Mouse (Mus musculus) MEL-GATA-1-ER (cell line): ENCODE results near the gene Epo.
A peak's percentile ranks its signal among the peaks of the same experiment; 100 is the strongest.

Experiments
- DNase-seq: peaks from one replicate; pipeline ENCODE4 v3.0.0-alpha.2; 2012; ENCODE audit warnings: low read depth; ENCODE audit errors: extremely low read depth

Epo gene

DNA sequence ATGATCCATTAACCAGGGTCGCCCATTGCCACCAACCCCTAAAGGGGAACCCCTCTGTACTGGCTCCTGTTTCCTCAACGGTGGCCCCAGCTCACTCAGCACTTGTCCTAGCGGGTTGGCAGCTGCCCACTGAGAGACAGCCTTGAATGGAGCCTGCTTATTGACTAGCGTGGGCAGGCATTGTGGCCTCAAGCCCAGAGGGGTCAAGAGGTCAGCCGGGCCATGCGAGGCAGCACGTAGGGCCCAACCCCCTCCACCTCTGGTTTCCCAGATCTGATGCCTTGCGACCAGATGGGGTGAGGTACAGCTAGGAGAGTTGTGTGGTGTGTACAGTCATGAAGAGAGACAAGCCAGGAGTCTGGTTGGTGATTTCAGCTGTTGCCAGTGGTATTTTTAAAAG lies 51.1 kb downstream of the Epo start:
- no peak for DNase-seq

DNA sequence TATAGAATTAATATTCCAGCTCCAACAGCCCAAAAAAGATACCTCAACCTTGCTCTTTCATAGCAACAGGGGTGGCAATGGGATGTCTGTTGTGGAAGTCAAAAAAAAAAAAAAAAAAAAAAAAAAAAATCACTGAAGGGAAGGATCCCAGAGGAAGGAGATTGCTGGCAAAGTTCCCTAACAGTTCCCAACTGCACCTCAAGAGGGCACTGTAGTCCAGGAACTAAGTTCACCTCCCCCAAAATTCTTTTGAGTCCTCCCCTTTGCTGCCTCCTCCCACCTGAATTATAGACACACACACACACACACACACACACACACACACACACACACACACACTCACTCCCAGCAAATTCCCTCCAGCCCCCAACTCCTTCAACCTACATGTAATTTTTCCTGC lies 51.9 kb downstream of the Epo start:
- DNase-seq = peak; percentile 47

GRCm38 (mm10) chr5:137476964-137477363 lies 56.1 kb downstream of the Epo start, which contains the start of gene Zan:
TSS of gene Zan (minus strand) at chr5:137477064.
- DNase-seq = no peak

DNA sequence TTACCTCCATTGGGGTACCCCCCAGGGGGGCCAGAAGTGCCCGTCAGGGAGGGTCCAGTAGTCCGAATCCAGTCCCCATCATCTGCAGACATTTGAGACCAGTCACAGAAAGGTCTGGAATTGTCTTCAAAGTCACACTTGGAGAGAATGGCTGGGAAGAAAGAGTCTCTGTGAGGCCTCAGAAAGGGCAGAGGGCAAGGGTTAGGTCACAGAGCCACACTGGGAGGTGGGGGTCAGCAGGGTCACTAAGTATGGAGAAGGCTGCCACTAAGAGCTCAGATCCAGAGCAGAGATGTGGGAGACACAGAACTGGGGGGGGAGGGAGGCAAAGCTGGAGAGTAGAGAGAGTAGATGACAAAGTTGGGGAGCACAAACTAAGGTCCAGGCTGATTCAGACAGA lies 58.7 kb downstream of the Epo start:
- DNase-seq = no peak

- peak; percentile 66 for DNase-seq
Measured at GRCm38 (mm10) chr5:137472252-137472904, 60.7 kb downstream of the Epo start.

DNA sequence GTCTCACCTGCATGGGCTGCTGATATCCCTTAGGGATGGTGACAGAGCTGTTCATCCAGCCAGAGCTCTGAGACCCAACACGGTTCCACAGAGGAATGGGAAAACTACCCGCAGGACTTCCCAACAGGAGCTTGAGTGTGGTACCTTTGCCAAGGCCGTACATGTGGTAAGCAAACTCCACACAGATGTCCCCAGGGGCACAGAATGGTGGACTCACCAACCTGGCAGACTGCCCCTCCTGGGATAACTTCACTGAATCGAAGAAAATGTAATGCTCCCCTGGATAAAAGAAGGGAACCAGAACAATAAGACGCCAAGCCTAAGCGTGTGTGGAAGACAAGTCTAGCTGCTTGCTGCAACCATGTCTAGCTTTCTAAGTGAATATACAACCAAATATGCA lies 66.1 kb downstream of the Epo start:
- no peak for DNase-seq

GRCm38 (mm10) chr5:137465049-137465448 lies 68.0 kb downstream of the Epo start:
- no peak for DNase-seq

DNA sequence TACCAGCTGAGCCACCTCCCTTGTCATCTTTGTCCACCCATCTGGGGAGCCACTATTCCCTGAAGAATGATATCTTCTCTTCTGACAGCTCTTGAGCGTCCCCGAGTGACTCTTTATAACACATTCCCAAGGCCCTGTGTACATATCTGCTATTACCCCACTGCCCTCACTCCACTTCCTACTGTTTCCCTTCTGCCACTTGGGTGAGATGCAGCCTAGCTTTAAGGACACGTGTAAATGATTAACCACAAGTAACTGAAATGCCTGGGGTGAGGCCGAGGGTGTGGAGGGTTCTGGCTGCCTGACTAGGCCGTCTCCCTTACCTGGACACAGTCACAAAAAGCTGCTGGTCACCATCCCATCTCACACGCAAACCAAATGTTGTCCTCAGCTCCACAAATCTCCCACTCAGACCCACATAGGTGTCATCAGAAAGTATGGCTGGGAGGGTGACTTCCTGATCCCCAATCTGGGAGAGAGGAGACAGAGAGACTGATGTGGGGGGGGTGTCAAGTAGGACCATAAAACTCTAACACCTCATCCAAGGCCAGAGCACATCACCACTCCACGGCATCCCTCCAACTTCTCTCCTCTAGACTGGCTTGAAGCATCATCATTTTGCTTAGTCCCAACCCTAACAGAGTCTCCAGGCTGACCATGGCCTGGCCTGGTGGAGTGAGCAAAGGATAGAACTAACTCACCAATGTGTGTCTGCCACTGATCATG lies 77.0 kb downstream of the Epo start:
- no peak for DNase-seq

GRCm38 (mm10) chr5:137455206-137455605 lies 77.8 kb downstream of the Epo start:
- no peak for DNase-seq

DNA sequence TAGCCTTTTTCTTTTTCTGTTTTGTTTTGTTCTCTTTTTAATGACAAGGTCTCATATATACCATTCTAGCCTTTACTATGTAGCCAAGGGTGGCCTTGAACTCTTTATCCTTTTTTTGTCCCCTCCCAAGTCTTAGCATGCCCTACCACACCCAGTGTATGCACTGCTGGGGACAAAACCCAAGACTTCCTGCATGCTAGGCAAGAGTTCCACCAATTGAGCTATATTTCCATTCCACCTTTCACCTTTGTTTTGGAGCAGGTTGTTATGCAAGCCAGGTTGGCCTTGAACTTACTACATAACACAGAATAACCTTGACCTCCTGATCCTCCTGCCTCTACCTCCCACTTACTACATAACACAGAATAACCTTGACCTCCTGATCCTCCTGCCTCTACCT lies 87.5 kb downstream of the Epo start:
- DNase-seq = no peak

- no peak for DNase-seq
Measured at GRCm38 (mm10) chr5:137440216-137440855, 92.7 kb downstream of the Epo start.

DNA sequence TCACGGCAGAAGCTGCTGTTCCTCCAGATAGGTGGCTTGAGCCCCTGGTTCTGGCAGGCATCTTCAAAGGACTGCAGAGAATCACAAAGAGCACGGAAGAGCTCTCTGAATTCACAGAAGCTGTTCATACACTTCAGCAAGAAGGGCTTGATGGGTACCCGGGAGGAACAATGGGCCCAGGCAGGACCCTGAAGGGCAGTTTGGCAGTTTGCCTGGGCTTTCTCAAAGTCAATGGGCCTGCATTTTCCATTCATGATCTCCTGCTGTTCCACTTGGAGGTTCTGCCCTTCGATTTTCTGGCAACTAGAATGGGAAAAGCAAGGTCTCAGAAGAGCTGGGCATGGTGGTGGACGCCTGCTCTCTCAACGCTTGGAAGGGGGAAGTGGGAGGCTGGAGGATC lies 99.2 kb downstream of the Epo start:
- no peak for DNase-seq
